19 mouse cellular contexts compared by ENCODE assay signal in the genomic region with DNA sequence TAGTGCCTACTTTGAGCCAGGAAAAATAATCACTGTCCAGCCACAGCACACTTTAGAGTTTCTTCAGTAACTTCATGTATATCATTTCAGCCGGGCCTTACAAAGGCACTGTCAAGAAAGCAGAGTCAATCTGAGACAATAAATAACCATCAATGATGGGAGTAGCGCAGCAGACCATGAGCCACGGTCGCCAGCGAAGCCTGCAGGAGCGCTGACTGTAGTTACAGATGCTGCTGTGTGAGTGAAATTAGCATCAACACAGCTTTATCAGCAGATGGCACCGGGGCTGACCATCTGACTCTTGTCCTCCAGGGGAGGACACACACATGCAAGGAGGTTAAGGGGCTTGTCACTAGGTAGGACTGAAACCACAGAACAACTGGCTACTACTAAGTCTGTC. TPM values are rescaled to one million over a fixed set of nuclear protein-coding genes. Genes with fewer than 3 reads are reported as not detected.
DNase-seq lines count a peak whose midpoint lies in the region; ATAC-seq and TF ChIP-seq lines count a peak whose summit lies in the region.
"Had no signal": no experiment of that assay in that cellular context is flagged by ENCODE, and none has a peak within 500 bp of the region (broad histone marks: within the 10 kb centered on the region; RNA-seq: fewer than 3 reads in every experiment).

No protein-coding gene starts in this region.

- no peaks in the 10 kb centered on the region for H3K36me3 ChIP-seq in hindbrain, embryonic 16.5 days (ENCODE audit: control insufficient read depth, insufficient read depth, low read length)
- H3K36me3 ChIP-seq in midbrain, postnatal 0 days (ENCODE audit: insufficient read depth, low read length) = no peaks in the 10 kb centered on the region
- no peaks in the 10 kb centered on the region for H3K36me3 ChIP-seq in forebrain, embryonic 13.5 days (ENCODE audit: poor library complexity, severe bottlenecking)

- peak overlapping the region; percentile 63 for H3K27ac ChIP-seq in hindbrain, embryonic 16.5 days (ENCODE audit: low read depth, low read length)
- H3K27ac ChIP-seq in midbrain, postnatal 0 days (ENCODE audit: low read depth, low read length) = 0 out of 2 replicates have a peak overlapping the region, but pooled peaks have one; percentile 21
- H3K27ac ChIP-seq in forebrain, embryonic 13.5 days = no peak overlapping the region
- H3K27ac ChIP-seq: embryonic facial prominence, embryonic 12.5 days; liver, embryonic 12.5 days; lung, embryonic 15.5 days; macrophage had no signal

- ATAC-seq in hindbrain, embryonic 16.5 days = peak; percentile 59
- ATAC-seq in midbrain, postnatal 0 days (ENCODE audit: low FRiP score) = peak; percentile 22; the same call in 1 of the 2 replicates
- ATAC-seq in forebrain, embryonic 13.5 days = no peak
- ATAC-seq: CD4-positive, CD25-positive, alpha-beta regulatory T cell, adult 4 months; liver, embryonic 12.5 days had no signal

- H3K9me3 ChIP-seq in hindbrain, embryonic 16.5 days (ENCODE audit: control insufficient read depth, low read length) = no peaks in the 10 kb centered on the region
- H3K9me3 ChIP-seq in midbrain, postnatal 0 days (ENCODE audit: low read length) = no peaks in the 10 kb centered on the region
- H3K9me3 ChIP-seq in forebrain, embryonic 13.5 days (replicated peaks) = no peaks in the 10 kb centered on the region
- H3K9me3 ChIP-seq: embryonic facial prominence, embryonic 12.5 days; G1E; liver, embryonic 12.5 days; lung, embryonic 15.5 days had no signal

- H3K4me1 ChIP-seq in hindbrain, embryonic 16.5 days (ENCODE audit: control insufficient read depth, insufficient read depth, low read depth, low read length) = peaks cover 26% of the 10 kb centered on the region
- peaks cover 6% of the 10 kb centered on the region for H3K4me1 ChIP-seq in midbrain, postnatal 0 days (ENCODE audit: insufficient read depth, low read length)
- peaks cover 15% of the 10 kb centered on the region; the same call in 1 of the 2 replicates for H3K4me1 ChIP-seq in forebrain, embryonic 13.5 days
- H3K4me1 ChIP-seq: lung, embryonic 15.5 days had no signal

- DNase-seq in cerebellum, postnatal 10 days = peak; percentile 52 to 69
- DNase-seq in cerebellum, adult 8-10 months = no peak
- DNase-seq in brain, adult 2 months (ENCODE audit: low read depth, low spot score) = peak; percentile 18
- peak; percentile 64 for DNase-seq in midbrain, postnatal 0 days (ENCODE audit: low spot score)
- no peak for DNase-seq in frontal cortex, postnatal 14 days (ENCODE audit: low spot score in 2 of 2)
- DNase-seq in adrenal gland, postnatal 25 days = no peak
- DNase-seq: cerebellum, adult 11-12 months; gastrocnemius, postnatal 25 days; layer of hippocampus, postnatal 36 days; right cerebral cortex, postnatal 25 days; thymus, postnatal 14 days had no signal

- 20% methylated on average over 7 of the region's 7 CpGs for WGBS in hindbrain, embryonic 16.5 days
- 41% methylated on average over 7 of the region's 7 CpGs for WGBS in midbrain, postnatal 0 days
- WGBS in forebrain, embryonic 13.5 days = 73% methylated on average over 7 of the region's 7 CpGs

- no peaks in the 10 kb centered on the region for H3K27me3 ChIP-seq in hindbrain, embryonic 16.5 days (replicated peaks; ENCODE audit: control insufficient read depth, insufficient read depth, low read length)
- no peaks in the 10 kb centered on the region for H3K27me3 ChIP-seq in midbrain, postnatal 0 days (ENCODE audit: insufficient read depth, low read length)
- no peaks in the 10 kb centered on the region for H3K27me3 ChIP-seq in forebrain, embryonic 13.5 days
- H3K27me3 ChIP-seq: embryonic facial prominence, embryonic 12.5 days; liver, embryonic 12.5 days; lung, embryonic 15.5 days had no signal

- no peak overlapping the region for H3K9ac ChIP-seq in hindbrain, embryonic 16.5 days (ENCODE audit: low read depth, low read length)
- H3K9ac ChIP-seq in midbrain, postnatal 0 days (replicated peaks; ENCODE audit: low read length, poor library complexity, severe bottlenecking) = no peak overlapping the region
- H3K9ac ChIP-seq in forebrain, embryonic 13.5 days = no peak overlapping the region
- H3K9ac ChIP-seq: embryonic facial prominence, embryonic 12.5 days; liver, embryonic 12.5 days; lung, embryonic 15.5 days had no signal

- no peak for TF ChIP-seq CTCF in midbrain, postnatal 0 days (IDR thresholded peaks at IDR 0.05)

- H3K4me3 ChIP-seq in hindbrain, embryonic 16.5 days (ENCODE audit: low read length) = no peak overlapping the region
- H3K4me3 ChIP-seq in midbrain, postnatal 0 days (ENCODE audit: low read depth, low read length) = no peak overlapping the region
- no peak overlapping the region for H3K4me3 ChIP-seq in forebrain, embryonic 13.5 days
- H3K4me3 ChIP-seq: embryonic facial prominence, embryonic 12.5 days; liver, embryonic 12.5 days; lung, embryonic 15.5 days had no signal

- no peak overlapping the region for H3K4me2 ChIP-seq in hindbrain, embryonic 16.5 days (ENCODE audit: low read length)
- no peak overlapping the region for H3K4me2 ChIP-seq in midbrain, postnatal 0 days (ENCODE audit: low read depth, low read length, poor library complexity, severe bottlenecking)
- no peak overlapping the region for H3K4me2 ChIP-seq in forebrain, embryonic 13.5 days
- H3K4me2 ChIP-seq: embryonic facial prominence, embryonic 12.5 days; liver, embryonic 12.5 days; lung, embryonic 15.5 days had no signal

RNA-seq across cellular contexts. Expression of a gene that starts 54.3 kb away (rescaled TPM):
- 1.4 and 2.7 TPM in 2 replicates for polyA plus RNA-seq in hindbrain, embryonic 16.5 days (2015; fragmentation: Nextera tagmentation; extraction: Ambion mirVana)
- 3.2 and 3.7 TPM in 2 replicates for total RNA-seq in midbrain, postnatal 0 days (2014; rRNA removed)
- polyA plus RNA-seq in midbrain, postnatal 0 days (2015; fragmentation: Nextera tagmentation; extraction: Ambion mirVana) = 1.8 and 1.9 TPM in 2 replicates
- 1.8 and 1.9 TPM in 2 replicates for total RNA-seq in adrenal gland, postnatal 25 days (2021)
- polyA plus RNA-seq in forebrain, embryonic 13.5 days (2015; fragmentation: Nextera tagmentation; extraction: Ambion mirVana) = 0.19 and 0.23 TPM in 2 replicates
- total RNA-seq: G1E had no signal
- polyA plus RNA-seq: CD4-positive, CD25-positive, alpha-beta regulatory T cell, adult 4 months; G1E; macrophage had no signal

Comparison
In these comparisons a context has a peak if more than half of its experiments do, and no peak if none do; other contexts are left out.
1. DNase-seq: peak in cerebellum, postnatal 10 days (2 of 2), brain, adult 2 months (single experiment) and midbrain, postnatal 0 days (single experiment); none in cerebellum, adult 8-10 months (single experiment), frontal cortex, postnatal 14 days (0 of 2) and adrenal gland, postnatal 25 days (single experiment).